Mouse (Mus musculus) MEL (cell line): ENCODE results near the gene Mast1. TPM values are rescaled to one million over a fixed set of nuclear protein-coding genes. Genes with fewer than 3 reads are reported as not detected.

Experiments
- DNase-seq: peaks from one replicate; pipeline ENCODE4 v3.0.0; 2011; ENCODE audit warnings: low read depth, low spot score
- H3K27ac ChIP-seq: 2 replicates; pipeline ENCODE4 v1.5.1; 2012; ENCODE audit warnings: low read depth, mild to moderate bottlenecking, control low read depth, low read length, moderate library complexity; ENCODE audit not compliant: control insufficient read depth
- H3K27me3 ChIP-seq, 2 experiments: fragments of 150-350 bp in 1 of 2; sonication (generic) in 1 of 2; 2 replicates each; pipeline ENCODE4 v1.6.1; 2012; ENCODE audit warnings: low read length in 2 of 2, mild to moderate bottlenecking in 2 of 2, improper control_type of control experiment in 1 of 2, moderate library complexity in 1 of 2; ENCODE audit not compliant: insufficient read depth in 2 of 2, control insufficient read depth in 1 of 2
- H3K36me3 ChIP-seq, 2 experiments: 2 replicates each; pipeline ENCODE4 v1.6.1; 2012 to 2014; ENCODE audit warnings: low read length in 2 of 2, improper control_type of control experiment in 1 of 2, inconsistent platforms in 1 of 2, mild to moderate bottlenecking in 1 of 2; ENCODE audit not compliant: insufficient read depth in 2 of 2, control insufficient read depth in 1 of 2
- H3K4me1 ChIP-seq, 2 experiments: fragments of 150-350 bp in 1 of 2; sonication (generic) in 1 of 2; 2 replicates each; pipeline ENCODE4 v1.6.1; 2012; ENCODE audit warnings: low read length in 2 of 2, improper control_type of control experiment in 1 of 2, mild to moderate bottlenecking in 1 of 2; ENCODE audit not compliant: insufficient read depth in 2 of 2, control insufficient read depth in 1 of 2
- H3K4me3 ChIP-seq, 2 experiments: fragments of 150-350 bp in 1 of 2; sonication (generic) in 1 of 2; 2 replicates each; pipeline ENCODE4 v1.5.1; 2012; ENCODE audit warnings: low read depth in 2 of 2, low read length in 2 of 2, mild to moderate bottlenecking in 2 of 2, moderate library complexity in 2 of 2, control low read depth in 1 of 2, improper control_type of control experiment in 1 of 2; ENCODE audit not compliant: control insufficient read depth in 1 of 2, insufficient read depth in 1 of 2
- H3K79me2 ChIP-seq: 2 replicates; pipeline ENCODE4 v1.6.1; 2012; ENCODE audit warnings: mild to moderate bottlenecking, low read length, moderate library complexity; ENCODE audit not compliant: control insufficient read depth, poor library complexity, insufficient read depth
- H3K9ac ChIP-seq: 2 replicates; pipeline ENCODE4 v1.6.1; 2012; ENCODE audit warnings: low read depth, mild to moderate bottlenecking, control low read depth, low read length, moderate library complexity; ENCODE audit not compliant: control insufficient read depth, poor library complexity, severe bottlenecking
- H3K9me3 ChIP-seq: fragments of 150-350 bp; sonication (generic); replicated peaks from 2 replicates; pipeline ENCODE4 v1.6.1; 2012; ENCODE audit warnings: mild to moderate bottlenecking, low read length, improper control_type of control experiment, moderate library complexity; ENCODE audit not compliant: insufficient read depth
- BHLHE40 ChIP-seq: IDR thresholded peaks from 2 replicates; pipeline ENCODE4 v1.6.1; 2012; ENCODE audit warnings: low read depth, mild to moderate bottlenecking, inconsistent platforms, low read length, improper control_type of control experiment, borderline replicate concordance
- CHD1 ChIP-seq: IDR thresholded peaks from 2 replicates; pipeline ENCODE4 v1.6.1; 2012; ENCODE audit warnings: low read depth, mild to moderate bottlenecking, inconsistent platforms, low read length, improper control_type of control experiment
- CHD2 ChIP-seq: IDR thresholded peaks from 2 replicates; pipeline ENCODE4 v1.6.1; 2011; ENCODE audit warnings: low read length, improper control_type of control experiment
- CTCF ChIP-seq, 3 experiments: IDR thresholded peaks in 2 of 3; conservative IDR thresholded peaks in 1 of 3; 2 replicates each; pipeline ENCODE4 v1.5.1; 2011 to 2012; ENCODE audit warnings: low read length in 3 of 3, low read depth in 2 of 3, mild to moderate bottlenecking in 2 of 3, improper control_type of control experiment in 1 of 3, inconsistent platforms in 1 of 3, mixed read lengths in 1 of 3, moderate library complexity in 1 of 3; ENCODE audit not compliant: control insufficient read depth in 1 of 3, insufficient read depth in 1 of 3, poor library complexity in 1 of 3, severe bottlenecking in 1 of 3
- E2F4 ChIP-seq: IDR thresholded peaks from 2 replicates; pipeline ENCODE4 v1.6.1; 2011; ENCODE audit warnings: low read depth, low read length, improper control_type of control experiment, borderline replicate concordance
- ELF1 ChIP-seq: IDR thresholded peaks from 2 replicates; pipeline ENCODE4 v1.6.1; 2014; ENCODE audit warnings: low read depth, mild to moderate bottlenecking, inconsistent platforms, low read length, improper control_type of control experiment, moderate library complexity
- EP300 ChIP-seq, 2 experiments: IDR thresholded peaks; 2 replicates each; pipeline ENCODE4 v1.6.1; 2011; ENCODE audit warnings: improper control_type of control experiment in 2 of 2, low read length in 2 of 2, low read depth in 1 of 2, mild to moderate bottlenecking in 1 of 2
- GABPA ChIP-seq: IDR thresholded peaks from 2 replicates; pipeline ENCODE4 v1.6.1; 2012; ENCODE audit warnings: low read depth, mild to moderate bottlenecking, inconsistent platforms, low read length, improper control_type of control experiment, moderate library complexity
- HCFC1 ChIP-seq: IDR thresholded peaks from 2 replicates; pipeline ENCODE4 v1.6.1; 2012; ENCODE audit warnings: low read depth, mild to moderate bottlenecking, inconsistent platforms, low read length, improper control_type of control experiment, moderate library complexity
- KAT2A ChIP-seq: conservative IDR thresholded peaks from 2 replicates; pipeline ENCODE4 v1.6.1; 2012; ENCODE audit warnings: low read depth, low read length, improper control_type of control experiment, inconsistent platforms
- MAFK ChIP-seq: IDR thresholded peaks from 2 replicates; pipeline ENCODE4 v1.6.1; 2011; ENCODE audit warnings: low read depth, mild to moderate bottlenecking, low read length, improper control_type of control experiment, borderline replicate concordance
- MAX ChIP-seq: IDR thresholded peaks from 2 replicates; pipeline ENCODE4 v1.6.1; 2011; ENCODE audit warnings: low read length, improper control_type of control experiment
- MAZ ChIP-seq: IDR thresholded peaks from 2 replicates; pipeline ENCODE4 v1.6.1; 2012; ENCODE audit warnings: low read depth, mild to moderate bottlenecking, inconsistent platforms, low read length, improper control_type of control experiment
- MEF2A ChIP-seq: IDR thresholded peaks from 2 replicates; pipeline ENCODE4 v1.6.1; 2014; ENCODE audit warnings: low read depth, mild to moderate bottlenecking, inconsistent platforms, low read length, improper control_type of control experiment; ENCODE audit not compliant: poor library complexity, insufficient replicate concordance, severe bottlenecking; ENCODE audit errors: extremely low read depth
- MXI1 ChIP-seq: IDR thresholded peaks from 2 replicates; pipeline ENCODE4 v1.6.1; 2011; ENCODE audit warnings: mild to moderate bottlenecking, low read depth, low read length, improper control_type of control experiment
- MYB ChIP-seq: IDR thresholded peaks from 2 replicates; pipeline ENCODE4 v1.6.1; 2011; ENCODE audit warnings: mild to moderate bottlenecking, low read depth, low read length, improper control_type of control experiment
- MYC ChIP-seq: IDR thresholded peaks from 2 replicates; pipeline ENCODE4 v1.6.1; 2011; ENCODE audit warnings: low read depth, mild to moderate bottlenecking, low read length, improper control_type of control experiment, moderate library complexity
- NELFE ChIP-seq: IDR thresholded peaks from 2 replicates; pipeline ENCODE4 v1.6.1; 2011; ENCODE audit warnings: low read depth, low read length, improper control_type of control experiment
- NRF1 ChIP-seq: IDR thresholded peaks from 2 replicates; pipeline ENCODE4 v1.6.1; 2014; ENCODE audit warnings: low read depth, mild to moderate bottlenecking, inconsistent platforms, low read length, improper control_type of control experiment, moderate library complexity; ENCODE audit not compliant: poor library complexity, insufficient read depth, severe bottlenecking
- POLR2A ChIP-seq, 2 experiments: IDR thresholded peaks; 2 replicates each; pipeline ENCODE4 v1.6.1; 2011 to 2012; ENCODE audit warnings: low read length in 2 of 2, mild to moderate bottlenecking in 2 of 2, control low read depth in 1 of 2, improper control_type of control experiment in 1 of 2, low read depth in 1 of 2, moderate library complexity in 1 of 2; ENCODE audit not compliant: control insufficient read depth in 1 of 2, insufficient read depth in 1 of 2, poor library complexity in 1 of 2
- POLR2AphosphoS2 ChIP-seq: IDR thresholded peaks from 2 replicates; pipeline ENCODE4 v1.6.1; 2011; ENCODE audit warnings: low read length, improper control_type of control experiment
- POLR2AphosphoS5 ChIP-seq: IDR thresholded peaks from 2 replicates; pipeline ENCODE4 v1.6.1; 2012; ENCODE audit warnings: low read depth, borderline replicate concordance, mild to moderate bottlenecking, inconsistent platforms, low read length, moderate library complexity, mixed read lengths
- RAD21 ChIP-seq: IDR thresholded peaks from 2 replicates; pipeline ENCODE4 v1.6.1; 2011; ENCODE audit warnings: mild to moderate bottlenecking, low read depth, low read length, improper control_type of control experiment
- RCOR1 ChIP-seq: IDR thresholded peaks from 2 replicates; pipeline ENCODE4 v1.6.1; 2012; ENCODE audit warnings: low read depth, mild to moderate bottlenecking, inconsistent platforms, low read length, improper control_type of control experiment
- SIN3A ChIP-seq: IDR thresholded peaks from 2 replicates; pipeline ENCODE4 v1.6.1; 2012; ENCODE audit warnings: low read length, improper control_type of control experiment, inconsistent platforms
- SMC3 ChIP-seq: IDR thresholded peaks from 2 replicates; pipeline ENCODE4 v1.6.1; 2011; ENCODE audit warnings: low read depth, low read length, improper control_type of control experiment
- TAL1 ChIP-seq: IDR thresholded peaks from 2 replicates; pipeline ENCODE4 v1.6.1; 2012; ENCODE audit warnings: mild to moderate bottlenecking, inconsistent platforms, low read length, moderate library complexity, mixed read lengths
- TBP ChIP-seq: IDR thresholded peaks from 2 replicates; pipeline ENCODE4 v1.8.0; 2011; ENCODE audit warnings: low read depth, low read length, improper control_type of control experiment
- TCF12 ChIP-seq: IDR thresholded peaks from 2 replicates; pipeline ENCODE4 v1.6.1; 2014; ENCODE audit warnings: low read depth, mild to moderate bottlenecking, inconsistent platforms, low read length, improper control_type of control experiment, moderate library complexity
- UBTF ChIP-seq: IDR thresholded peaks from 2 replicates; pipeline ENCODE4 v1.6.1; 2012; ENCODE audit warnings: low read depth, mild to moderate bottlenecking, inconsistent platforms, low read length, improper control_type of control experiment, moderate library complexity, borderline replicate concordance; ENCODE audit not compliant: insufficient read depth
- USF1 ChIP-seq: IDR thresholded peaks from 2 replicates; pipeline ENCODE4 v1.6.1; 2014; ENCODE audit warnings: low read depth, mild to moderate bottlenecking, inconsistent platforms, low read length, improper control_type of control experiment, moderate library complexity
- USF2 ChIP-seq, 2 experiments: IDR thresholded peaks; 2 replicates each; pipeline ENCODE4 v1.6.1; 2011 to 2012; ENCODE audit warnings: improper control_type of control experiment in 2 of 2, low read length in 2 of 2, borderline replicate concordance in 1 of 2, inconsistent platforms in 1 of 2, low read depth in 1 of 2, mild to moderate bottlenecking in 1 of 2; ENCODE audit not compliant: insufficient read depth in 1 of 2
- ZC3H11A ChIP-seq: IDR thresholded peaks from 2 replicates; pipeline ENCODE4 v1.6.1; 2012; ENCODE audit warnings: low read depth, mild to moderate bottlenecking, inconsistent platforms, low read length, improper control_type of control experiment
- ZKSCAN1 ChIP-seq: IDR thresholded peaks from 2 replicates; pipeline ENCODE4 v1.6.1; 2012; ENCODE audit warnings: low read depth, mild to moderate bottlenecking, inconsistent platforms, low read length, improper control_type of control experiment, moderate library complexity
- ZMIZ1 ChIP-seq: IDR thresholded peaks from 2 replicates; pipeline ENCODE4 v1.6.1; 2012; ENCODE audit warnings: low read depth, mild to moderate bottlenecking, inconsistent platforms, low read length, improper control_type of control experiment, moderate library complexity
- ZNF384 ChIP-seq: IDR thresholded peaks from 2 replicates; pipeline ENCODE4 v1.6.1; 2012; ENCODE audit warnings: low read depth, mild to moderate bottlenecking, inconsistent platforms, low read length, improper control_type of control experiment
- polyA plus RNA-seq, 2 experiments: library from polyadenylated mRNA; stranded (reverse) in 1 of 2; unstranded in 1 of 2; fragments of >175 nt in 1 of 2; fragments of >200 nt in 1 of 2; gene quantifications; 2 replicates each; pipeline versions ENCODE4 v1.2.1 to v1.2.4; 2012; ENCODE audit warnings: low replicate concordance in 2 of 2, low read depth in 1 of 2; ENCODE audit not compliant: insufficient read length in 2 of 2, insufficient read depth in 1 of 2, missing spikeins in 1 of 2
- total RNA-seq: library from RNA; depleted of rRNA; stranded (reverse); fragments of 300-350 nt; gene quantifications from 2 replicates; pipeline ENCODE4 v1.2.3, GENCODE M21; 2012

Mast1 gene
- total and polyA plus RNA-seq, 3 experiments = 0.77 to 4.5 TPM; not detected in 1

DNA sequence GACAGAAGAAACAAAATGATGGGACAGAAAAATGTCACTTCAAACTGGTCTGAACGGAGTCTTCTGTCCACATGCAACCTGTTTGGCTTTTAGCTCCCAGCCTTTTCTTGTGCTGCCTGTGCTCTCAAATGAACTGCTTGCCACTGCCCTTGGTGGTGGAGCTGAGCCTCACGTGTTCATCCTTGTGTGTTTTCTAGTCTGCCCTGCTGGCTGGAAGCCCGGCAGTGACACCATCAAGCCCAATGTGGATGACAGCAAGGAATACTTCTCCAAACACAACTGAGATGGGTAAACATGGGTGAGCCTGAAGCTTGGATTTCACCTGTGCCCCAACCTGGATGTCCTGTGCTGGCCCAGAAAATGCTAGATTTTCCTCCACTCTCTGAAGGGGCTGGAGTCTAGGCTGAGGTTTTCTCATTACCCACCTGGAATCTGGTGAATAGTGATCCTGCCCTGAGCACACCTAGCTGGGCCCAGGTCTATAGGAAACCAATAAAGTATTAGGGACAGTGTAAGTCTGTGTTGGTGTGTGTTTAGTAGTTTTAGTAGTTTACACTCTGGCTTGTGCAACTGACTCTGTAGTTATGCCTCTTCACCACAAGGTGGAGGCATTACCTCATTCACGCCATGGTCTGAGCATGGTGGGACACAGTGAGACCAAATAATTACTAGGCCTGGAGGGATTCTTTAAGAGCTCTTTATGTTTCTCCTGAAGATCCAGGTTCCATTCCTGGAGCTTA lies 36.8 kb upstream of the Mast1 start:
- DNase-seq = peak; percentile 85
- no peaks in the 10 kb centered on the region for H3K9me3 ChIP-seq
- H3K79me2 ChIP-seq = peaks cover 43% of the 10 kb centered on the region
- peaks cover 4 to 28% of the 10 kb centered on the region in 2 experiments; a peak in 2 of 4 replicates for H3K4me1 ChIP-seq
- H3K4me3 ChIP-seq = peak overlapping the region in 1 of 2 experiments; percentile 59; a peak in 2 of 4 replicates
- H3K27ac ChIP-seq = peak overlapping the region; percentile 50
- peak overlapping the region; percentile 64 for H3K9ac ChIP-seq
- H3K27me3 ChIP-seq = no peaks in the 10 kb centered on the region
- H3K36me3 ChIP-seq = peaks cover 4 to 19% of the 10 kb centered on the region in 2 experiments; a peak in 3 of 4 replicates
- TF ChIP-seq SMC3 (peak; percentile 71), ZC3H11A (peak; percentile 62), CTCF (IDR thresholded peaks at IDR 0.05 in 2 of 3, conservative IDR thresholded peaks at IDR 0.05 in 1 of 3; ENCODE audit: control insufficient read depth in 1 of 3, insufficient read depth in 1 of 3, low read depth in 2 of 3, low read length in 3 of 3, poor library complexity in 1 of 3, severe bottlenecking in 1 of 3) (peak; percentile 65 to 85 (median 73)), MEF2A (no peak), NRF1 (no peak), E2F4 (no peak), MXI1 (peak; percentile 56), USF1 (no peak), TCF12 (no peak), ZNF384 (no peak), RAD21 (peak; percentile 77), MAX (0 out of 2 replicates have a peak, but pooled peaks have one; percentile 21), USF2 (IDR thresholded peaks at IDR 0.05; ENCODE audit: borderline replicate concordance in 1 of 2, insufficient read depth in 1 of 2, low read depth in 1 of 2, low read length in 2 of 2) (no peak), SIN3A (peak; percentile 71), HCFC1 (no peak), KAT2A (no peak), MAFK (no peak), MYC (0 out of 2 replicates have a peak, but pooled peaks have one; percentile 35), NELFE (no peak), BHLHE40 (no peak), CHD1 (no peak), MAZ (no peak), UBTF (no peak), ZMIZ1 (no peak), EP300 (IDR thresholded peaks at IDR 0.05; ENCODE audit: low read depth in 1 of 2, low read length in 2 of 2) (no peak), CHD2 (no peak), GABPA (no peak), POLR2A (IDR thresholded peaks at IDR 0.05; ENCODE audit: control insufficient read depth in 1 of 2, insufficient read depth in 1 of 2, low read depth in 1 of 2, low read length in 2 of 2, poor library complexity in 1 of 2) (no peak), ELF1 (no peak), POLR2AphosphoS5 (no peak), MYB (no peak), TAL1 (no peak), TBP (no peak), POLR2AphosphoS2 (peak; percentile 10; the same call in 1 of the 2 replicates), RCOR1 (no peak), ZKSCAN1 (no peak)
